Mouse (Mus musculus): ENCODE data around the gene Cacna1c.

- TF ChIP-seq CTCF (IDR thresholded peaks at IDR 0.05; ENCODE audit: low read depth), result no peak
- no peak for TF ChIP-seq EP300 (optimal IDR thresholded peaks at IDR 0.05)
Measured at GRCm38 (mm10) chr6:119051721-119052120, 144.5 kb downstream of the Cacna1c start.
